Mouse (Mus musculus): ENCODE results near the gene Unc13d.

- TF ChIP-seq TAL1 (IDR thresholded peaks at IDR 0.05; ENCODE audit: low read length) (no peak), GATA1 (IDR thresholded peaks at IDR 0.05; ENCODE audit: low read length) (no peak)
These were observed 15.9 kb downstream of the Unc13d start for GRCm38 (mm10) chr11:116061641-116062415.

Measured in erythroblast, embryonic 14.5 days (primary cell).